Mouse (Mus musculus) lung, embryonic 16.5 days (tissue): ENCODE measurements around the gene Rhpn2. TPM values are rescaled to one million over a fixed set of nuclear protein-coding genes. Genes with fewer than 3 reads are reported as not detected.
A peak's percentile ranks its signal among the peaks of the same experiment; 100 is the strongest.

Experiments
- ATAC-seq: fragments of 200-750 bp; cut with Nextera tagmentation; 2 replicates; pipeline ENCODE4 v1.8.0; 2017; ENCODE audit warnings: low read depth, mild to moderate bottlenecking, moderate library complexity
- H3K27ac ChIP-seq: fragments of 300-500 bp; sonication (generic); 2 replicates; pipeline ENCODE4 v1.5.1; 2014; ENCODE audit warnings: mild to moderate bottlenecking, control low read depth, low read length
- H3K27me3 ChIP-seq: fragments of 300-500 bp; sonication (generic); 2 replicates; pipeline ENCODE4 v1.6.1; 2014; ENCODE audit warnings: low read depth, low read length, mixed read lengths; ENCODE audit not compliant: control insufficient read depth, insufficient read depth
- H3K36me3 ChIP-seq: fragments of 300-500 bp; sonication (generic); 2 replicates; pipeline ENCODE4 v1.6.1; 2014; ENCODE audit warnings: low read length; ENCODE audit not compliant: control insufficient read depth, insufficient read depth
- H3K4me1 ChIP-seq: fragments of 300-500 bp; sonication (generic); replicated peaks from 2 replicates; pipeline ENCODE4 v1.6.1; 2014; ENCODE audit warnings: low read length, mixed read lengths; ENCODE audit not compliant: control insufficient read depth, insufficient read depth
- H3K4me2 ChIP-seq: fragments of 300-500 bp; sonication (generic); 2 replicates; pipeline ENCODE4 v1.6.1; 2014; ENCODE audit warnings: low read depth, low read length, control low read depth
- H3K4me3 ChIP-seq: fragments of 300-500 bp; sonication (generic); 2 replicates; pipeline ENCODE4 v1.5.1; 2014; ENCODE audit warnings: mild to moderate bottlenecking, low read length, control low read depth
- H3K9ac ChIP-seq: fragments of 300-500 bp; sonication (generic); 2 replicates; pipeline ENCODE4 v1.6.1; 2014; ENCODE audit warnings: low read length, control low read depth
- H3K9me3 ChIP-seq: fragments of 300-500 bp; sonication (generic); 2 replicates; pipeline ENCODE4 v1.6.1; 2016; ENCODE audit warnings: low read length; ENCODE audit not compliant: control insufficient read depth
- WGBS: fragments of 180-500 bp; shearing (Covaris S2); extraction: QIAGEN DNeasy Blood & Tissue Kit; methylation state at CpG from one replicate; pipeline ENCODE4 v1.1.7; 2014; 5-methylcytosine and 5-hydroxymethylcytosine counted together
- polyA plus RNA-seq: library from polyadenylated mRNA; unstranded; fragments of >200 nt; fragmentation: Nextera tagmentation; extraction: Ambion mirVana; gene quantifications from 2 replicates; pipeline ENCODE4 v1.2.1, GENCODE M21; 2015

The Rhpn2 gene
- polyA plus RNA-seq, 1 experiment from 2014 or later: 6.6 TPM

GRCm38 (mm10) chr7:35380351-35380750 is 46.4 kb downstream of the Rhpn2 start:
- H3K27me3 ChIP-seq: no peaks in the 10 kb centered on the region
- WGBS: 71% methylated on average over 8 of the region's 8 CpGs
- no peak overlapping the region for H3K27ac ChIP-seq
- H3K9me3 ChIP-seq: no peaks in the 10 kb centered on the region
- no peaks in the 10 kb centered on the region for H3K4me1 ChIP-seq
- no peak overlapping the region for H3K4me3 ChIP-seq
- no peaks in the 10 kb centered on the region for H3K36me3 ChIP-seq
- no peak overlapping the region for H3K9ac ChIP-seq
- H3K4me2 ChIP-seq: no peak overlapping the region
- ATAC-seq: no peak

- Histone ChIP-seq H3K27ac (no peak overlapping the region), H3K27me3 (no peaks in the 10 kb centered on the region), H3K36me3 (no peaks in the 10 kb centered on the region), H3K4me1 (no peaks in the 10 kb centered on the region), H3K4me2 (no peak overlapping the region), H3K9ac (no peak overlapping the region), H3K9me3 (no peaks in the 10 kb centered on the region), H3K4me3 (no peak overlapping the region)
- WGBS: 62% methylated on average over 14 of the region's 16 CpGs
- no peak for ATAC-seq
These were observed 47.9 kb downstream of the Rhpn2 start for GRCm38 (mm10) chr7:35381861-35382260.

GRCm38 (mm10) chr7:35382706-35383353 is 48.9 kb downstream of the Rhpn2 start:
- Histone ChIP-seq H3K4me1 (no peaks in the 10 kb centered on the region), H3K4me3 (no peak overlapping the region), H3K9me3 (no peaks in the 10 kb centered on the region), H3K27ac (no peak overlapping the region), H3K27me3 (no peaks in the 10 kb centered on the region), H3K4me2 (no peak overlapping the region), H3K9ac (no peak overlapping the region), H3K36me3 (no peaks in the 10 kb centered on the region)
- 20% methylated on average over 2 of the region's 2 CpGs for WGBS
- ATAC-seq: no peak

- no peak overlapping the region for H3K9ac ChIP-seq
- peak; percentile 72 for ATAC-seq
- no peaks in the 10 kb centered on the region for H3K9me3 ChIP-seq
- no peak overlapping the region for H3K4me3 ChIP-seq
- no peak overlapping the region for H3K27ac ChIP-seq
- no peaks in the 10 kb centered on the region for H3K27me3 ChIP-seq
- no peaks in the 10 kb centered on the region for H3K36me3 ChIP-seq
- no peak overlapping the region for H3K4me2 ChIP-seq
- 48% methylated on average over 6 of the region's 6 CpGs for WGBS
- no peaks in the 10 kb centered on the region for H3K4me1 ChIP-seq
These were observed 52.6 kb downstream of the Rhpn2 start for GRCm38 (mm10) chr7:35386525-35386952.

GRCm38 (mm10) chr7:35388694-35389093 is 54.7 kb downstream of the Rhpn2 start:
- Histone ChIP-seq H3K27me3 (no peaks in the 10 kb centered on the region), H3K9ac (no peak overlapping the region), H3K4me1 (no peaks in the 10 kb centered on the region), H3K36me3 (0 out of 2 replicates have a peak, but pooled peaks cover 3% of the 10 kb centered on the region), H3K4me3 (no peak overlapping the region), H3K9me3 (no peaks in the 10 kb centered on the region), H3K4me2 (no peak overlapping the region), H3K27ac (peak overlapping the region; percentile 34; the same call in 1 of the 2 replicates)
- ATAC-seq: peak; percentile 72
- WGBS: 42% methylated on average over 6 of the region's 6 CpGs

GRCm38 (mm10) chr7:35392935-35393334 is 59.0 kb downstream of the Rhpn2 start:
- WGBS: 45% methylated on average over 5 of the region's 5 CpGs
- no peaks in the 10 kb centered on the region for H3K27me3 ChIP-seq
- H3K4me3 ChIP-seq: no peak overlapping the region
- no peak overlapping the region for H3K4me2 ChIP-seq
- peaks cover 13% of the 10 kb centered on the region for H3K4me1 ChIP-seq
- ATAC-seq: no peak
- no peak overlapping the region for H3K27ac ChIP-seq
- peaks cover 5% of the 10 kb centered on the region; the same call in 1 of the 2 replicates for H3K36me3 ChIP-seq
- H3K9me3 ChIP-seq: no peaks in the 10 kb centered on the region
- H3K9ac ChIP-seq: no peak overlapping the region

- WGBS: 10% methylated on average over 17 of the region's 17 CpGs
- H3K27ac ChIP-seq: no peak overlapping the region
- H3K9ac ChIP-seq: peak overlapping the region; percentile 63
- peak; percentile 2; the same call in 1 of the 2 replicates for ATAC-seq
- peak overlapping the region; percentile 62 for H3K4me3 ChIP-seq
- peaks cover 17% of the 10 kb centered on the region for H3K36me3 ChIP-seq
- H3K27me3 ChIP-seq: no peaks in the 10 kb centered on the region
- H3K4me2 ChIP-seq: peak overlapping the region; percentile 79
- peaks cover 16% of the 10 kb centered on the region for H3K4me1 ChIP-seq
- H3K9me3 ChIP-seq: no peaks in the 10 kb centered on the region
These were observed 61.9 kb downstream of the Rhpn2 start for GRCm38 (mm10) chr7:35395734-35396456.

GRCm38 (mm10) chr7:35396542-35397168 is 62.7 kb downstream of the Rhpn2 start, which contains the start of the genes Faap24 and Cep89:
Faap24 (minus strand) TSS chr7:35396836.
Cep89 (plus strand) TSS chr7:35397035.
- no peaks in the 10 kb centered on the region for H3K27me3 ChIP-seq
- ATAC-seq: peak; percentile 96
- peaks cover 16% of the 10 kb centered on the region for H3K4me1 ChIP-seq
- peak within 1 kb of the TSS; percentile 74 for H3K9ac ChIP-seq
- H3K27ac ChIP-seq: 0 out of 2 replicates have a peak within 1 kb of the TSS, but pooled peaks have one; percentile 30
- WGBS: under 1% methylated on average over 28 of the region's 28 CpGs
- H3K36me3 ChIP-seq: peaks cover 20% of the 10 kb centered on the region
- no peaks in the 10 kb centered on the region for H3K9me3 ChIP-seq
- H3K4me2 ChIP-seq: peak within 1 kb of the TSS; percentile 85
- peak within 1 kb of the TSS; percentile 62 for H3K4me3 ChIP-seq

- Histone ChIP-seq H3K9ac (no peak overlapping the region), H3K27ac (no peak overlapping the region), H3K4me1 (peaks cover 10% of the 10 kb centered on the region), H3K36me3 (peaks cover 40% of the 10 kb centered on the region), H3K4me2 (no peak overlapping the region), H3K27me3 (no peaks in the 10 kb centered on the region), H3K9me3 (no peaks in the 10 kb centered on the region), H3K4me3 (no peak overlapping the region)
- WGBS: 83% methylated on average over 4 of the region's 4 CpGs
- no peak for ATAC-seq
These were observed 67.2 kb downstream of the Rhpn2 start for GRCm38 (mm10) chr7:35401169-35401568.
